Mouse (Mus musculus) natural killer cell, adult 2 months (primary cell): ENCODE data around the gene Card14.

Source experiments
- DNase-seq, 2 experiments: peaks; one replicate each; pipeline ENCODE4 v3.0.0; 2022; ENCODE audit warnings: low spot score in 2 of 2

Gene Card14

GRCm38 (mm10) chr11:119300986-119301385 is 6.6 kb upstream of the Card14 start:
- no peak for DNase-seq

DNA sequence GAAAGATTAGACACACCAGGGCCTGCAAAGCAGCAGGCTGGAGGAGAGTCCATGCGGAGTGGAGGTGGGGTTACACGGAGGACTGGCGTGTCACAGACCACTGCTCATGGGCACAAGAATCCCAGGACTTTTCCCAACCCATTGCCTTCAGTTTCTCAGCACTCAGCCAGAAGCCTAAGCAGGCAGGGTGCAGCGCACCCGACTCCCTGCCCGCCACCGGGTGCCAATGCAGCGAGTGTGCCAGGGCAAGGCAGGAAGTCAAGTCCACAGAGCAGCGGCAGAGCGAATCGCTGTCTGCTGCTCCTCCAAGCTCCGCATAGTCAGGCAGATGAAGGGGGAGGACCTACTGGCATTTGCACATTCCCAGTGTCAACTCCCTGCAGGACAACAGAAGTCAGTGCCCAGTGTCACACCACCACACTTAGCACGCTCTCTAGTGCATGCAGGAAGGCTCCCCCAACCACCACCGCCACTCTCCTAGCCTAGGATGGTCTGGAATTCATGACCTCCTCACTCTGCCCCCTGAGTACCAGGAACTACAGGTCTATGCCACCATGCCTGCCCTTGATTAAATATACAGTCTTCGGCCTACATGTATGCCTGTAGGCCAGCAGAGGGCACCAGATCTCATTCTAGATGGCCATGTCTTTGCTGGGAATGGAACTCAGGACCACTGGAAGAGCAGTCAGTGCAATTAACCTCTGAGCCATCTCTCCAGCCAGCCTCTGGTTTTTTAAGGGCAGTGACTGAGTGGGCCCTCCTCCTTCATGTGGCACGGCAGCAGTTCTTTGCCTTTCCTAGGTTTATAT is 2.5 kb upstream of the Card14 start:
- peak; percentile 22 to 45 for DNase-seq

- no peak for DNase-seq
Observed at GRCm38 (mm10) chr11:119306762-119307657, 558 bp upstream of the Card14 start.

DNA sequence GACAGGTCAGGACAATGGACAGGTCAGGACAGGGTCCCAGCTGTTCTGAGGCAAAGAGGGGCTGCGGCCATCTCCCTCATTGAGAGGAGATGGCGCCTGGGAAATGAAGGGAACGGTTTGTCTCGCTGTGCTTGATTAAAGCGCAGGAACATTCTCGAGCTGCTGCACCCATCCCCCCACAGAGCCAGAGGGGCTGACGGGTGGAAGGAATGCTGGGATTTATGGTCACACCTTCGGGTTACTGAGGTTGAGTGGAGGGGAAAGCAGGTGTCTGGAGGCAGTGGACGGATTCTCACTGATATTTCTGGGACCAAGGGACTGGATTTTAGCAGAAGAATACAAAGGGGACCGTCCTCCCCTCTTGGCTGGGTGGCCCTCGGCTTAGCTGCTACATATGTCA is 348 bp downstream of the Card14 start:
- DNase-seq, result no peak

DNA sequence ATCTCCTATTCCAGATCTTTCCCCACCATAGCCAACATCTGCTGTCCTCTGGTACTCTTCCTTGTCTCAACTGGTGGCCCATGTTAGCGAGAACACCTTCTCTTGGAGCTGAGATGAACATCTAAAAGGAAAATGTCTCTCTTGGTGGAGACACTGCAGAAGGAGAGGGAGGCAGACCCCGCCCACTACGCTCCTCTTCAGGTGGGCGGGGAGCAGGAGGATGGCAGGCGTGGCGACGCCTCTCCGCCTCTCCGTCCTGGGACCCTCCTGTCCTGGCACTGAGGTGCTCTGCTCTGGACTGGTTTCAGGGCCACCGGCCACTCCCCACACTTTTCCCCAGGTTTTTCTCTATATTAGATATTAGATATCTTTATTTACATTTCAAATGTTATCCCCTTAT is 3.1 kb downstream of the Card14 start:
- no peak for DNase-seq

DNA sequence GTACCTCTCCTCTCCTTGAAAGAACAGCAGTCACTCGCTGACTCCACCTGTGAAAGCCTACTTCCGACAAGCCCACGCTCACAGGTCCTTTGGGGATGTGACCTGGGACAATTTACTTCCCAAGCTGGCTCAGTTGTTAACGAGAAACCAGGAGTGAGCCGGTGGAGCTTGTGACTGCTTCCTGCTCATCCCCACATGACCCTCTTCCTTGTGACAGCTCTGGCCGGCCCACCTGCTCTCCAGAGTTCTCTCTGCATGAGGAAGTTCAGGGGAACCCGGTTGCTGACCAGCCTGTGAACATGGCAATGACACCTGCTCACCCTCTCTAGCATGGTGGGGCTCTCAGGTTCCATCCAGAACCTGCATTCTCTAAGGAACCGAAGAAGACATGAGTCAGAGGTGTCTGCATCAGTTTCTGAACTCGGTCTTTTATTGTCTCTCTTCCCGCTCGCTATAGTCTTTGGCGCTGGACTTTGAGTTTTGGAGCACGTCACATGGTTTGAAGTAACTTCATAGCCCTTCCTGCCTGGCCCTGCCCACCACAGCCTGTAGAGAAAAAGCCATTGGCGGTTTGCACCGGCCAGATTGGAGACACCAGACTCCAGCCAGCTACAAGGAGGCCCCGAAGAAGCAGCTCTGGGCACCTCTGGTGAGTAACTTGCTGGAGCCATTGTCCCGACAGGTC is 6.8 kb downstream of the Card14 start:
- DNase-seq, result no peak

DNA sequence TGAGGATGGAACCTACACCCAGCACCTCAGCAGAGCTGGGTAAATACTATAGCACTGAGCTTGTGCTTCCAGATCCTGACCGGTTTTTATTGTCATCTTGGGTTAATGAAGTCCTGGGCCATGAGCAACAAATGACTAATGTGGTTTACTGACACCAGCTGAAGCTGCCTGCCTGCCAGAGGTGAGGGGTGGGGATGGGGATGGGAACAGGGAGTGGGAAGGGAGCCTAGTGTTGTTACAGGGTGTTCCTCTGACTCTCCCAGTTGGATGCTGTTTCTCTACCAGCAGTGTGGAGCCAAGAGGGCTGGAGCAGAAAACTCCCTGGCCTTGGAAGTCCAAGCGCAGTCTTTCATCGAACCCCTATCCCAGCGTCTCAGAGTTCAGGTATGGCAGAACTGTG is 9.2 kb downstream of the Card14 start:
- DNase-seq, result no peak

GRCm38 (mm10) chr11:119322521-119322920 is 15.0 kb downstream of the Card14 start:
- no peak for DNase-seq

GRCm38 (mm10) chr11:119325068-119325467 is 17.5 kb downstream of the Card14 start:
- DNase-seq, result no peak

GRCm38 (mm10) chr11:119330592-119330991 is 23.0 kb downstream of the Card14 start:
- DNase-seq, result no peak

- no peak for DNase-seq
Observed at GRCm38 (mm10) chr11:119331970-119332369, 24.4 kb downstream of the Card14 start.

- no peak for DNase-seq
Observed at GRCm38 (mm10) chr11:119338271-119339059, 30.9 kb downstream of the Card14 start.

- no peak for DNase-seq
Observed at GRCm38 (mm10) chr11:119339179-119339578, 31.6 kb downstream of the Card14 start.

DNA sequence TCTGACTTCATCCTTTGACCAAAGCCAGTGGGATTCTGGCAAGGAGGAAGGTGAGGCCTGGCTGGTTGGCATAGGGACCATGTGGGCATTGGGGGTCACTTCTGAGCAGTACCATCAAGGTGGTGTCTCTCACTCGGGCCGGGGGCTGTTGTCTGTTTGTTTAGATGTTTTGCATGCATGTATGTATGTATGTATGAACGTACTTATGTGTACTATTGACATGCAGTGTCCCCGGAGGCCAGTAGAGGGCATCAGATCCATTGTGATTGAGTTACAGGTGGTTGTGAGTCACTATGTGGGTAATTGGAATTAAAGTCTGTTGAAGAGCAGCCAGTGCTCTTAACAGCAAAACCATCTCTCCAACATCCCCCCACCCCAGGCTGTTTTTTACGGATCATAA is 32.1 kb downstream of the Card14 start:
- DNase-seq, result peak; percentile 68 to 80

- DNase-seq, result no peak
Observed at GRCm38 (mm10) chr11:119344178-119344577, 36.6 kb downstream of the Card14 start.

- DNase-seq, result peak; percentile 13 to 40
Observed at GRCm38 (mm10) chr11:119344865-119345264, 37.3 kb downstream of the Card14 start.

GRCm38 (mm10) chr11:119347125-119347524 is 39.6 kb downstream of the Card14 start:
- no peak for DNase-seq

DNA sequence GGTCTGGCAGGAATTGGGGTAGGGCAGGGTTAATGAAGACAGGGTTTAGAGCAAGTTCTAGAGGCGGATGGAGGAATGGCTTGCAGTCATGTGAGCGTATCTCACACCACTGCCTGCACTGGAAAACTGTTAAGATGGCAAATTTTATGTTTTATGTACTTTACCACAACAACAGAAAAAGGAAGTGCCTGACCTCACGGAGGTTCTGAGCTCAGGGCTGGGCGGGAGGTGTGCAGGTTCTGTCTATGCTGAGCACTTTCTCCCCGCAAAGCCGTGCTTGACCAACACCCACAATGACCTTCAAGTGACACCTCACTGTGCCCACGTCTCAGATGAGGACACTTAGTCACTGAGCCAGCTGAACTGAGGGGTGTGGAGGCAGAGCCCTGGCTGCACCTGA is 44.5 kb downstream of the Card14 start:
- DNase-seq, result peak; percentile 66 to 80

DNA sequence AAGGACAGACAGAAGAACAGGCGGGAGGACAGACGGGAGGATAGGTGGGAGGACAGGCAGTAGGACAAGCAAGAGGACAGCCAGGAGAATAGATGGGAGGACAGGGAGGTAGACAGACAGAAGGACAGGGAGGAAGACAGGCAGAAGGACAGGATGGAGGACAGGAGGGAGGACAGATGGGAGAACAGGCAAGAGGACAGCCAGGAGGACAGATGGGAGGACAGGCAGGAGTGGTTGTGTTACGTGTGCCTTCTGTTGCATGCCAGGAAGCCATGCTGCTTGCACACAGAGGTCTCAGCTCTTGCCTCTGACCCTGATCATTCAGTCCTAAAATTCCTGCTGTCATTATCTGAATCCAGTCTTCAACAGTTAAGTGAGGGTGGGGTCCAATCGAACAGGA is 46.4 kb downstream of the Card14 start:
- no peak for DNase-seq

DNA sequence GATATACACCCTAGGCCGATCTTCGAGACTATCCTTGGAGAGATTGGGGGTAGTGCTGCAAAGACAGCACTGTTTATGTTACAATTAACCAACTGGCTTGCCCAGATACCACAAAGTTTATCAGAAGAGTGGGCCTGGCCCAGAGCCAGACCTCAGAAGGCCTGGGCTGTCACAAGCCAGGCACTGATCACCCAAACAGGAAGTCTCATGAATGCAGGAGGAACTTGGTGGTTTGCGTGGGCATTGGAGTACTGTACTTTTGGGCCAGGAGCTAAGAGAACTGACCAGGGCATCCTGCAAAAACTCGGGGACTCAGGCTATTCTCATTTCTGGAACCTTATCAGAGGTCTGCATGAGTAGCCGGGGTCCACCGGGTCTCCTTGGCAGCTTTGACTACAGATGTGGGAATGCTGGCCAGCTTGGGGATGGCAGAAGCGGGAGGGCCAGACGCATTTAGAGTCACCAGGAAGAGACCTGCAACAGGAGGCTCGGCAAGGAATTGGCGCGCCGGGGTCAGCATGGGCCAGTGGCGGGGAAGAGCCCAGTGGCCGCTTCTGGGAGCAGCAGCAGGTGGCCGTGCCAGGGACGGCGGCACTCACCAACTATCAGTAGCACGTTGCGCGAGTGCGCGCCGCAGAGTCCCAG is 47.4 kb downstream of the Card14 start:
- peak; percentile 83 to 88 for DNase-seq
